Mouse (Mus musculus) myocyte (in vitro differentiated cells): ENCODE data around the gene H2al1c. TPM values are rescaled to one million over a fixed set of nuclear protein-coding genes. Genes with fewer than 3 reads are reported as not detected.
"Not testable (repeated sequence)": the region's sequence is repeated elsewhere in the genome, so short reads cannot be mapped to it uniquely, and the experiment has no call there.

Source experiments
- H3K27me3 ChIP-seq: one replicate; pipeline ENCODE4 v1.6.1; 2011; ENCODE audit not compliant: control insufficient read depth, insufficient read depth, insufficient read length
- H3K36me3 ChIP-seq: one replicate; pipeline ENCODE4 v1.6.1; 2011; ENCODE audit not compliant: control insufficient read depth, insufficient read depth
- H3K4me2 ChIP-seq: one replicate; pipeline ENCODE4 v1.6.1; 2011; ENCODE audit warnings: low read depth, control low read depth
- H3K4me3 ChIP-seq: one replicate; pipeline ENCODE4 v1.5.1; 2011; ENCODE audit warnings: mild to moderate bottlenecking, control low read depth, moderate library complexity
- H3K79me2 ChIP-seq: one replicate; pipeline ENCODE4 v1.6.1; 2011; ENCODE audit not compliant: control insufficient read depth, insufficient read depth
- H3ac ChIP-seq: one replicate; pipeline ENCODE4 v1.6.1; 2011; ENCODE audit not compliant: control insufficient read depth, insufficient read length
- CEBPB ChIP-seq: IDR thresholded peaks from 2 replicates; pipeline ENCODE4 v1.6.1; 2011; ENCODE audit warnings: mild to moderate bottlenecking, moderate library complexity; ENCODE audit not compliant: poor library complexity, insufficient read depth, severe bottlenecking
- E2F4 ChIP-seq: IDR thresholded peaks from one replicate; pipeline ENCODE4 v1.6.1; 2011; ENCODE audit warnings: mild to moderate bottlenecking, control low read depth, moderate library complexity; ENCODE audit not compliant: insufficient read depth
- MAX ChIP-seq: IDR thresholded peaks from one replicate; pipeline ENCODE4 v1.6.1; 2011; ENCODE audit warnings: low read depth, mild to moderate bottlenecking, control low read depth
- MYOD1 ChIP-seq, 3 experiments: IDR thresholded peaks; one replicate each; pipeline ENCODE4 v1.6.1; 2011; ENCODE audit warnings: control low read depth in 2 of 3, low read depth in 2 of 3, mild to moderate bottlenecking in 2 of 3, moderate library complexity in 1 of 3; ENCODE audit not compliant: insufficient read length in 2 of 3, control insufficient read depth in 1 of 3
- MYOG ChIP-seq, 3 experiments: IDR thresholded peaks; one replicate each; pipeline ENCODE4 v1.6.1; 2011; ENCODE audit warnings: control low read depth in 2 of 3, low read depth in 2 of 3, mild to moderate bottlenecking in 2 of 3; ENCODE audit not compliant: insufficient read length in 2 of 3, control insufficient read depth in 1 of 3, insufficient read depth in 1 of 3
- POLR2A ChIP-seq: IDR thresholded peaks from one replicate; pipeline ENCODE4 v1.6.1; 2011; ENCODE audit warnings: low read depth, mild to moderate bottlenecking, control low read depth, moderate library complexity; ENCODE audit not compliant: insufficient read length
- POLR2AphosphoS2 ChIP-seq: IDR thresholded peaks from one replicate; pipeline ENCODE4 v1.6.1; 2011; ENCODE audit warnings: low read depth, control low read depth; ENCODE audit not compliant: insufficient read length
- REST ChIP-seq: IDR thresholded peaks from one replicate; pipeline ENCODE4 v1.6.1; 2011; ENCODE audit warnings: mild to moderate bottlenecking, control low read depth, moderate library complexity; ENCODE audit not compliant: insufficient read depth, insufficient read length
- SRF ChIP-seq: IDR thresholded peaks from one replicate; pipeline ENCODE4 v1.6.1; 2011; ENCODE audit warnings: low read depth; ENCODE audit not compliant: control insufficient read depth, insufficient read length
- TCF12 ChIP-seq: IDR thresholded peaks from one replicate; pipeline ENCODE4 v1.6.1; 2011; ENCODE audit warnings: mild to moderate bottlenecking, control low read depth; ENCODE audit not compliant: poor library complexity, insufficient read depth, severe bottlenecking
- TCF3 ChIP-seq: IDR thresholded peaks from one replicate; pipeline ENCODE4 v1.6.1; 2011; ENCODE audit warnings: low read depth, control low read depth; ENCODE audit not compliant: insufficient read length
- USF1 ChIP-seq: IDR thresholded peaks from one replicate; pipeline ENCODE4 v1.6.1; 2011; ENCODE audit warnings: low read depth, mild to moderate bottlenecking, control low read depth, moderate library complexity
- polyA plus RNA-seq: library from polyadenylated mRNA; unstranded; fragments of >200 nt; fragmentation: generic; extraction: Trizol; gene quantifications from one replicate; pipeline ENCODE4 v1.2.1, GENCODE M21; 2012; ENCODE audit warnings: missing spikeins

H2al1c gene
- polyA plus RNA-seq, 1 experiment: not detected

DNA sequence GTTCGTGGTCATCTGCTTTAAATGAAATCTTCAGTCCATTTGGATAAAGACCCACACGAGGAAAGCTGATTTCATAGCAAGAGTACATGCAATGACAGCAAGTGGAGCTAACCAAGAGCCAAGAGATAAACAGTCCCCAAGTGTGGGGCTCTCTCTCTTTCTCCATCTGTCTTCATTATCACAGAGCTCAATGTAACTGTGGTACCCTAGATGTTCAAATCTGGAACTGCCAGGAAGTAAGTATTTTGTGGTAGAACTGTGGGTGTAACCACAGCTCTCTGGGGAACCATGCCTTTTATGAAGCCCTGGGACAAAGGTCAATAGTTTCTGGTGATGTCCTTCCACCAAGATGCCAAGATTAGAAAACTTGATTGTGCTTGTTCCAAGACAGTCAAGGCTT is 24.7 kb upstream of the H2al1c start:
- H3ac ChIP-seq: no peak overlapping the region
- no peaks in the 10 kb centered on the region for H3K79me2 ChIP-seq
- H3K4me2 ChIP-seq: no peak overlapping the region
- H3K36me3 ChIP-seq: no peaks in the 10 kb centered on the region
- TF ChIP-seq USF1 (no peak), TCF12 (no peak)
- no peaks in the 10 kb centered on the region for H3K27me3 ChIP-seq
- H3K4me3 ChIP-seq: no peak overlapping the region

DNA sequence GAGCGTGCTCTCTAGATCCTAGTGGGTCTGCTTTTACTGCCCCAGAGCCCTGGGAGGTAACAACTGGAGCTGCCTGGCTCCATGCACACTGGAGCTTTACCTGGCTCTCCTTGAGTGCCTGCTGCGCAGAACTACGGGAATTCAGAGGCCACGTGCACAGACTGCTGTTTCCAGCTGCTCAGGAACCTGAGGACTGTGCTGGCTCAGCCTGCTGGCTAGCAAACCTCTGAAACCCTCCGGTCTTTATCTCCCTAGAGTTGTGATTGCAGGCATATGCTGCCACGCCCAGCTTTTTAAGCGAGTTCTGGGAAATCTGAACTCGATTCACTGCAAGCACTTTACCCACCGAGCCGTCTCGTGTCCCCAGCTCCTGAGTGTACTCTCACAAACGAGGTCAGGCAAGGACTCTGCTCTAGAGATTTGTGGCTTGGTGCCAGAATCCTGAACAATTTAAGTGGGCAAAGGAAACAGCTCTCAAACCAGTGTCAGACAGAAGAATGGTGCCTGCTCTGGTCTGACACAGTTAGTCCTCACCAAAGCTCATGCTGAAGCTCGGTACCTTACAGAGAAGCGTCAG is 17.1 kb upstream of the H2al1c start:
- Histone ChIP-seq H3K4me3 (no peak overlapping the region), H3K79me2 (no peaks in the 10 kb centered on the region), H3K36me3 (no peaks in the 10 kb centered on the region), H3ac (no peak overlapping the region), H3K27me3 (no peaks in the 10 kb centered on the region), H3K4me2 (no peak overlapping the region)
- TF ChIP-seq E2F4 (no peak), POLR2AphosphoS2 (no peak), CEBPB (no peak), USF1 (no peak), TCF3 (no peak), POLR2A (no peak), SRF (no peak), REST (no peak), TCF12 (no peak), MYOG (IDR thresholded peaks at IDR 0.05; ENCODE audit: control insufficient read depth in 1 of 3, insufficient read depth in 1 of 3, insufficient read length in 2 of 3, low read depth in 2 of 3) (no peak), MYOD1 (IDR thresholded peaks at IDR 0.05; ENCODE audit: control insufficient read depth in 1 of 3, insufficient read length in 2 of 3, low read depth in 2 of 3) (no peak), MAX (no peak)

DNA sequence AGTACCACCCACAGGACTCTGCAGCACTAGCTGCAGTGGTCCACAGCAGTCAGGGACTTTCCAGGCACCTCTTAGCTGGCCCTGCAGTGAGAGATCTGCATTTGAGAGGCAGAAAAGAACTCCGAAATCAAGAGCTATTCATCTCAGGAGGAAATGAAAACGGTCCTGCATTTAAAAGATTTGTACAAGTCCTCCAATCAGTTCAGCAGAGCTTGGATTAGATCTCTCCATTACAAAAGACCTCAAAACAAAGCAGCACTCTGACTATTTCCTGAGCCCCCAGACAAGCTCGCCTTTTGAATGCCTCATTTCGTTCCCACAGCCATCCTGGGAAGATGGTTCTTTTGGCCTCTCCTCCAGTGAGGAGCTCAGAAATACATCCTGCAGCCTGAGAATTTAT is 16.2 kb upstream of the H2al1c start:
- TF ChIP-seq POLR2A (no peak), TCF12 (no peak), SRF (no peak), MYOG (IDR thresholded peaks at IDR 0.05; ENCODE audit: control insufficient read depth in 1 of 3, insufficient read depth in 1 of 3, insufficient read length in 2 of 3, low read depth in 2 of 3) (no peak)
- Histone ChIP-seq H3K36me3 (no peaks in the 10 kb centered on the region), H3K4me2 (no peak overlapping the region), H3ac (no peak overlapping the region), H3K79me2 (no peaks in the 10 kb centered on the region), H3K27me3 (no peaks in the 10 kb centered on the region), H3K4me3 (no peak overlapping the region)

DNA sequence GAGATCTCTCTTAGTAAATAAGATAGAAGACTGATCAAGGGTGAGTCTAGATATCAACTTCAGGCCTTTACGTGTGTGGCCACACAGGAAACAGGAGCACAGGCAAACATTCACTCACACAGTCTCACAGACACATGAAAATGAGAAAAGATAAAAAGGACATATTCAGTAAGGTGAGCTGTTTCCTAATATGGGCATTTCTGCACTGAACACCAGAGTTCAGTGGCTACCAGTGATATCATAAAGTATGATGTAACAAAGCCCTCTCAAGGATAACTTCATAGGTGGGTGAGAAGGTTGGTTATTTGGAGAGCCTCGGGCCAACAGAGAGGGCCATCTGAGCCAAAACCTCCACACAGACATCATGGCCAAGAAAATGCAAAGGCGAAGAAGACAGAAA is 6.5 kb upstream of the H2al1c start, which contains the start of gene H2al1a:
Gene H2al1a, plus strand, starts transcription at position 301 of the 400 bp plus-strand sequence.
- H3ac ChIP-seq, H3K27me3 ChIP-seq, H3K36me3 ChIP-seq, H3K4me3 ChIP-seq, H3K79me2 ChIP-seq, H3K4me2 ChIP-seq: not testable (repeated sequence)

DNA sequence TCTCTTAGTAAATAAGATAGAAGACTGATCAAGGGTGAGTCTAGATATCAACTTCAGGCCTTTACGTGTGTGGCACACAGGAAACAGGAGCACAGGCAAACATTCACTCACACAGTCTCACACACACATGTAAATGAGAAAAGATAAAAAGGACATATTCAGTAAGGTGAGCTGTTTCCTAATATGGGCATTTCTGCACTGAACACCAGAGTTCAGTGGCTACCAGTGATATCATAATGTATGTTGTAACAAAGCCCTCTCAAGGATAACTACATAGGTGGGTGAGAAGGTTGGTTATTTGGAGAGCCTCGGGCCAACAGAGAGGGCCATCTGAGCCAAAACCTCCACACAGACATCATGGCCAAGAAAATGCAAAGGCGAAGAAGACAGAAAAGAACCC is 3.3 kb upstream of the H2al1c start, which contains the start of gene H2al1b:
Gene H2al1b, plus strand, starts transcription at position 301 of the 400 bp plus-strand sequence.
- not testable (repeated sequence) for H3K36me3 ChIP-seq, H3ac ChIP-seq, H3K79me2 ChIP-seq, H3K4me3 ChIP-seq, H3K4me2 ChIP-seq, H3K27me3 ChIP-seq

DNA sequence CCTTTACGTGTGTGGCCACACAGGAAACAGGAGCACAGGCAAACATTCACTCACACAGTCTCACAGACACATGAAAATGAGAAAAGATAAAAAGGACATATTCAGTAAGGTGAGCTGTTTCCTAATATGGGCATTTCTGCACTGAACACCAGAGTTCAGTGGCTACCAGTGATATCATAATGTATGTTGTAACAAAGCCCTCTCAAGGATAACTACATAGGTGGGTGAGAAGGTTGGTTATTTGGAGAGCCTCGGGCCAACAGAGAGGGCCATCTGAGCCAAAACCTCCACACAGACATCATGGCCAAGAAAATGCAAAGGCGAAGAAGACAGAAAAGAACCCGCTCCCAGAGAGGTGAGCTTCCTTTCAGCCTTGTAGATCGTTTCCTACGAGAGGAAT is 3.1 kb downstream of the H2al1c start, which contains the start of gene H2al1d:
Gene H2al1d, plus strand, starts transcription at position 301 of the 400 bp plus-strand sequence.
- not testable (repeated sequence) for H3K79me2 ChIP-seq, H3K4me3 ChIP-seq, H3K27me3 ChIP-seq, H3K4me2 ChIP-seq, H3ac ChIP-seq, H3K36me3 ChIP-seq

DNA sequence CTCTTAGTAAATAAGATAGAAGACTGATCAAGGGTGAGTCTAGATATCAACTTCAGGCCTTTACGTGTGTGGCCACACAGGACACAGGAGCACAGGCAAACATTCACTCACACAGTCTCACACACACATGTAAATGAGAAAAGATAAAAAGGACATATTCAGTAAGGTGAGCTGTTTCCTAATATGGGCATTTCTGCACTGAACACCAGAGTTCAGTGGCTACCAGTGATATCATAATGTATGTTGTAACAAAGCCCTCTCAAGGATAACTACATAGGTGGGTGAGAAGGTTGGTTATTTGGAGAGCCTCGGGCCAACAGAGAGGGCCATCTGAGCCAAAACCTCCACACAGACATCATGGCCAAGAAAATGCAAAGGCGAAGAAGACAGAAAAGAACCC is 6.2 kb downstream of the H2al1c start, which contains the start of gene H2al1e:
Gene H2al1e, plus strand, starts transcription at position 301 of the 400 bp plus-strand sequence.
- not testable (repeated sequence) for H3K27me3 ChIP-seq, H3K4me3 ChIP-seq

DNA sequence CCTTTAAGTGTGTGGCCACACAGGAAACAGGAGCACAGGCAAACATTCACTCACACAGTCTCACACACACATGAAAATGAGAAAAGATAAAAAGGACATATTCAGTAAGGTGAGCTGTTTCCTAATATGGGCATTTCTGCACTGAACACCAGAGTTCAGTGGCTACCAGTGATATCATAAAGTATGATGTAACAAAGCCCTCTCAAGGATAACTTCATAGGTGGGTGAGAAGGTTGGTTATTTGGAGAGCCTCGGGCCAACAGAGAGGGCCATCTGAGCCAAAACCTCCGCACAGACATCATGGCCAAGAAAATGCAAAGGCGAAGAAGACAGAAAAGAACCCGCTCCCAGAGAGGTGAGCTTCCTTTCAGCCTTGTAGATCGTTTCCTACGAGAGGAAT is 9.4 kb downstream of the H2al1c start, which contains the start of gene H2al1f:
Gene H2al1f, plus strand, starts transcription at position 301 of the 400 bp plus-strand sequence.
- not testable (repeated sequence) for H3K4me2 ChIP-seq, H3K36me3 ChIP-seq, H3K27me3 ChIP-seq, H3K79me2 ChIP-seq, H3ac ChIP-seq, H3K4me3 ChIP-seq

More for the DNA sequence above, 6.2 kb downstream of the H2al1c start, which contains the start of gene H2al1e:
- H3K4me2 ChIP-seq, H3ac ChIP-seq, H3K36me3 ChIP-seq, H3K79me2 ChIP-seq: not testable (repeated sequence)

DNA sequence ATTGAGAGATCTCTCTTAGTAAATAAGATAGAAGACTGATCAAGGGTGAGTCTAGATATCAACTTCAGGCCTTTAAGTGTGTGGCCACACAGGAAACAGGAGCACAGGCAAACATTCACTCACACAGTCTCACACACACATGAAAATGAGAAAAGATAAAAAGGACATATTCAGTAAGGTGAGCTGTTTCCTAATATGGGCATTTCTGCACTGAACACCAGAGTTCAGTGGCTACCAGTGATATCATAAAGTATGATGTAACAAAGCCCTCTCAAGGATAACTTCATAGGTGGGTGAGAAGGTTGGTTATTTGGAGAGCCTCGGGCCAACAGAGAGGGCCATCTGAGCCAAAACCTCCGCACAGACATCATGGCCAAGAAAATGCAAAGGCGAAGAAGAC is 12.5 kb downstream of the H2al1c start, which contains the start of gene H2al1g:
Gene H2al1g, plus strand, starts transcription at position 301 of the 400 bp plus-strand sequence.
- H3K27me3 ChIP-seq, H3K4me2 ChIP-seq, H3K4me3 ChIP-seq, H3K79me2 ChIP-seq, H3ac ChIP-seq, H3K36me3 ChIP-seq: not testable (repeated sequence)

DNA sequence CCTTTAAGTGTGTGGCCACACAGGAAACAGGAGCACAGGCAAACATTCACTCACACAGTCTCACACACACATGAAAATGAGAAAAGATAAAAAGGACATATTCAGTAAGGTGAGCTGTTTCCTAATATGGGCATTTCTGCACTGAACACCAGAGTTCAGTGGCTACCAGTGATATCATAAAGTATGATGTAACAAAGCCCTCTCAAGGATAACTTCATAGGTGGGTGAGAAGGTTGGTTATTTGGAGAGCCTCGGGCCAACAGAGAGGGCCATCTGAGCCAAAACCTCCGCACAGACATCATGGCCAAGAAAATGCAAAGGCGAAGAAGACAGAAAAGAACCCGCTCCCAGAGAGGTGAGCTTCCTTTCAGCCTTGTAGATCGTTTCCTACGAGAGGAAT is 15.7 kb downstream of the H2al1c start, which contains the start of gene H2al1h:
Gene H2al1h, plus strand, starts transcription at position 301 of the 400 bp plus-strand sequence.
- H3K36me3 ChIP-seq, H3ac ChIP-seq, H3K27me3 ChIP-seq, H3K4me3 ChIP-seq, H3K79me2 ChIP-seq, H3K4me2 ChIP-seq: not testable (repeated sequence)
